Comparison of ENCODE assay signal across 8 mouse cellular contexts in the genomic region with DNA sequence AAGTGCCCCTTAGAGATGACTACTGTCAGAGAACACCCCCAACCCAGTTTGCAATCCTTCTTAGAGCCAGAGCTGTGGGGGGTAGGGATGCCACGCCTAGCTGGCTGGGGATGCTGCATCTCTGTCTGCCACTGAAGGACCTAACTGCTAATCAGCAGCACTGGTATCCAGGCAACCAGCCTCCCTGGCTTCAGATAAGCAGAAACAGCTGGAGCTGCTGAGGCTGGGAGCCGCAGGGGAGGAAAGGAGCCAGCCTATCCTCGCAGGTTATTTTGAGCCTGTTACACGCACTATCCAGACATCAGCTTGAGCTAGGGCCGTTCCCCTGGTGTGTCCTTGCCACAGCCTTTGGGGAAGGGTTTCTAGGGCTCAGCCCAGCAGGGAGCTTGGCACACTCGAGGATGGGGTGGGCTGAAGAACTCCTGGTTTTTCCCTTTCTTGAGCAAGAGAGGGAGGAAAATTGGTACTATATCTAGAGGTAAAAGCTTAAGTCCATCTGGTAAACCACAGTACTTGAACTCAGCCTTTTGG.
A peak's percentile ranks its signal among the peaks of the same experiment; 100 is the strongest.
DNase-seq lines count a peak whose midpoint lies in the region; ATAC-seq and TF ChIP-seq lines count a peak whose summit lies in the region.

No protein-coding gene starts in this region.

- no peaks in the 10 kb centered on the region for H3K27me3 ChIP-seq in kidney, embryonic 14.5 days (ENCODE audit: control insufficient read depth, insufficient read depth, low read length)
- no peaks in the 10 kb centered on the region for H3K27me3 ChIP-seq in forebrain, postnatal 0 days (ENCODE audit: insufficient read depth, low read length)

- no peak overlapping the region for H3K4me3 ChIP-seq in kidney, embryonic 14.5 days (ENCODE audit: low read length)
- H3K4me3 ChIP-seq in forebrain, postnatal 0 days (ENCODE audit: low read depth, low read length): no peak overlapping the region

- TF ChIP-seq CTCF in forebrain, postnatal 0 days (IDR thresholded peaks at IDR 0.05; ENCODE audit: low read depth): no peak

- H3K4me1 ChIP-seq in kidney, embryonic 14.5 days (ENCODE audit: control insufficient read depth, insufficient read depth, low read length): peaks cover 23% of the 10 kb centered on the region
- H3K4me1 ChIP-seq in forebrain, postnatal 0 days (ENCODE audit: insufficient read depth): peaks cover 35% of the 10 kb centered on the region

- H3K9me3 ChIP-seq in kidney, embryonic 14.5 days (ENCODE audit: control insufficient read depth, low read length): no peaks in the 10 kb centered on the region
- no peaks in the 10 kb centered on the region for H3K9me3 ChIP-seq in forebrain, postnatal 0 days (ENCODE audit: low read length)

- H3K9ac ChIP-seq in kidney, embryonic 14.5 days (ENCODE audit: low read depth, low read length): no peak overlapping the region
- H3K9ac ChIP-seq in forebrain, postnatal 0 days: peak overlapping the region; percentile 23

- H3K36me3 ChIP-seq in kidney, embryonic 14.5 days (ENCODE audit: control insufficient read depth, insufficient read depth, low read length): no peaks in the 10 kb centered on the region
- no peaks in the 10 kb centered on the region for H3K36me3 ChIP-seq in forebrain, postnatal 0 days (ENCODE audit: insufficient read depth)

- intact Hi-C loops in heart, postnatal 36 days (cut with DNase I): loop anchor here (1.0 kb wide), 1 partner anchor 15 kb away; no protein-coding TSS in a partner anchor

- WGBS in kidney, embryonic 14.5 days: 8% methylated on average over 6 of the region's 6 CpGs
- WGBS in forebrain, postnatal 0 days: 2% methylated on average over 6 of the region's 6 CpGs

- ATAC-seq in kidney, embryonic 14.5 days (ENCODE audit: low FRiP score, low TSS enrichment): peak; percentile 67
- peak; percentile 95 for ATAC-seq in forebrain, postnatal 0 days

- DNase-seq in kidney, adult 8-10 months: no peak
- peak; percentile 80 for DNase-seq in ZHBTc4 (ENCODE audit: low read depth, low spot score)
- DNase-seq in forebrain, postnatal 0 days: peak; percentile 90
- DNase-seq in heart, postnatal 36 days: peak; percentile 58 to 69
- peak; percentile 74 for DNase-seq in liver
- peak; percentile 88 for DNase-seq in right cerebral cortex, adult 18-20 months
- no peak for DNase-seq in urinary bladder, postnatal 4 days (ENCODE audit: low spot score in 2 of 2)

- peak overlapping the region; percentile 45; the same call in 1 of the 2 replicates for H3K27ac ChIP-seq in kidney, embryonic 14.5 days (ENCODE audit: low read depth, low read length)
- H3K27ac ChIP-seq in forebrain, postnatal 0 days (ENCODE audit: low read depth, low read length): peak overlapping the region; percentile 93

- H3K4me2 ChIP-seq in kidney, embryonic 14.5 days (replicated peaks; ENCODE audit: low read depth, low read length): no peak overlapping the region
- H3K4me2 ChIP-seq in forebrain, postnatal 0 days (ENCODE audit: low read depth): 0 out of 2 replicates have a peak overlapping the region, but pooled peaks have one; percentile 9

Comparison
In these comparisons a context has a peak if more than half of its experiments do, and no peak if none do; other contexts are left out.
1. DNase-seq: peak in ZHBTc4 (single experiment), forebrain, postnatal 0 days (single experiment), heart, postnatal 36 days (2 of 2), liver (single experiment) and right cerebral cortex, adult 18-20 months (single experiment); none in kidney, adult 8-10 months (0 of 2) and urinary bladder, postnatal 4 days (0 of 2).